Mouse (Mus musculus): ENCODE measurements around the gene Gm7137.

DNA sequence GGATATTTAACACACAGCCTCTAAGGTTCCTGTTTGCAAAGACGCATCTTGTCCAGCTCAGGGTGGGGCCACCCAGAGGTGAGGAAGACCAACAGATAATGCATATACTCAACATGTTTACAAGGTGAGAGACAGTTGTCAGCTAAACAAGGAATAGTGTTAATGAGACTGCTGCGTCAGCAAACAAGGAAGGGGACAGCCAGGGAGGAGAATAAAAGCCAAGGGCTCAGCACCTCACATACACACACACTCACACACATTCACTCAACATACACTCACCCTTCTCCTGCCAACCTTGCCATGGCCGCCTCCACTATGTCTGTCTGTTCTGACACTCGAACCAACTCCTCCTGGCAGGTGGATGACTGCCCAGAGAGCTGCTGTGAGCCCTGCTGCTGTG lies 26.4 kb upstream of the Gm7137 start, which contains the start of gene Gm2696:
- TF ChIP-seq CTCF (IDR thresholded peaks at IDR 0.05; ENCODE audit: low read depth), result no peak
- TF ChIP-seq EP300 (IDR thresholded peaks at IDR 0.05; ENCODE audit: low read depth), result no peak
